Mouse (Mus musculus): ENCODE measurements around the gene Atp6v0e2. TPM values are rescaled to one million over a fixed set of nuclear protein-coding genes. Genes with fewer than 3 reads are reported as not detected.

Atp6v0e2 gene
- total RNA-seq, 2 experiments from 2014 or later, result 19.3 to 22.2 TPM

DNA sequence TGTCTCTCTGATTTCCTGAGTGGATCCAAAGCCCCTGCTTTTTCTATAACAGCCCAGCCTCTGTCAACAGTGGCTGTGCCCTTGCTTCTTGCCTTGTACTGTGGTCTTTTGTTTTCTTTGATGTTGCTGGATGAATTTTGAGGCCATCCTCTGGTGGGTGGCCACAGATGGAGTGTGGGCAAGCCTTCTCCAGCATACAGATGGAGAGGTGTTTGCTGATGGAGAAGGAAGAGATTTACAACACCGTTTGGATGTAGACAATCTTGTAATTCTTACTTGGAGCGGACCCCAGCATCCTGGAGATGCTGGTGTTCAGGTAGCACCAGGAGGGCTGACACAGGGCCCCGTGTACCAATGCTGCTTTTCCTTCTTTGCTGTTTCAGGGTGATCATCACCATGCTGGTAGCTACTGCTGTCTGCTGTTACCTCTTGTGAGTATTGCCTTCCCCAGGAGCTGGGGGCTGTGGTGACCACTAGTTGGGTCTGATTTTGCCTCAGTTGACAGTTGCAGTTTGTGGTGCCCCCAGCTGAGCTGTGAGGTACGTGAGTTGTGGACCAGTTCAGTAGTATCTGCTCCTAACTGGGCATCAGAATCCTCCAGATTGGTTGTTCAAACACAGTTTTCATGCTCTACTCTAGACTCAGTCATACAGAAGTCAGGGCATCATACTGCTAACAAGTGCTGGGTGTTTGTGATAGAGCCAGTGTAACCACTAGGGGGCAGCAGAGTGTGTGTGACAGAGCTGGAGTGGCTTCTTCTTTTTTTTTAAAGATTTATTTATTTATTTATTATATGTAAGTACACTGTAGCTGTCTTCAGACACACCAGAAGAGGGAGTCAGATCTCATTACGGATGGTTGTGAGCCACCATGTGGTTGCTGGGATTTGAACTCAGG is 1.7 kb downstream of the Atp6v0e2 start:
- DNase-seq (ENCODE audit: low spot score), result no peak

DNA sequence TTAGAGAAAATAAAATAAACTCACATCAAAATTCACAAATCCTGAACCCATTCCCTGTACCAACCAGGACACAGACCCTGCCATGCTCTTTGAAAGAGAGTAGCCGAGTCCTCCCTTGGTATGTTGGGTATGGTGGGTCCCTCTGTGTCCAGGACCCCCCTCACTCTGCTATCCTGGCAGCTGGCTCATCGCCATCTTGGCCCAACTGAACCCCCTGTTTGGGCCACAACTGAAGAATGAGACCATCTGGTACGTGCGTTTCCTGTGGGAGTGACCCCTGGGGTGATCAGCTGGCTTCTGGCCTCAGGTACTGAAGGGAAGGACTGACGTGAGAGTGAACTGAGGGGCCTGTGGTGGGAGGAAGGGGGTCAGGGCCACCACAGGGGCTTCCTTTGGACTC is 2.4 kb downstream of the Atp6v0e2 start:
- intact Hi-C loops (cut with DNase I), result loop anchor here (5.0 kb wide), 1 partner anchor 232 kb away; the partner anchor contains the start of gene Gimap3
- no peak for DNase-seq (ENCODE audit: low spot score)

More for the DNA sequence above, 1.7 kb downstream of the Atp6v0e2 start:
- intact Hi-C loops (cut with DNase I), result loop anchor here (5.0 kb wide), 1 partner anchor 233 kb away; the partner anchor contains the start of gene Gimap3

DNA sequence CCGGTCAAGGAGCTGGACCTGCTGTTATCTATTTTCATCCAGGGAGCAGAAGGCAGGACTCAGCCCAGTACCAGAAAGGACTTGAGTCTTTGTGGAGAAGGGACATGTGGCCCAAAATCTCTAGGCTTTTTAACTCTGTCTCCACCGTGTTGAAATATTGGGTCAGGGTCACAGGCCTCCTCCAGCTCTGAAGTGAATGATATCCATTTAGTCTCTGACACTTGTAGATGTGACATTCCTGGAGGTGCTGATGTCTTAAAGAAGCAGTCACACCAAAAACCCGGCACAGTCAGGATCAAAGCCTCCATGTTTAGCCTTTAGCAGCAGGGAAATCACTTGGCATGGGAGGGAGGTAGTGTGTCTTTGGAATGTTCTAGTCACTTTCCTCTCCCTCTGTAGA is 3.3 kb downstream of the Atp6v0e2 start:
- no peak for DNase-seq (ENCODE audit: low spot score)
- intact Hi-C loops (cut with DNase I), result no loop called here

DNA sequence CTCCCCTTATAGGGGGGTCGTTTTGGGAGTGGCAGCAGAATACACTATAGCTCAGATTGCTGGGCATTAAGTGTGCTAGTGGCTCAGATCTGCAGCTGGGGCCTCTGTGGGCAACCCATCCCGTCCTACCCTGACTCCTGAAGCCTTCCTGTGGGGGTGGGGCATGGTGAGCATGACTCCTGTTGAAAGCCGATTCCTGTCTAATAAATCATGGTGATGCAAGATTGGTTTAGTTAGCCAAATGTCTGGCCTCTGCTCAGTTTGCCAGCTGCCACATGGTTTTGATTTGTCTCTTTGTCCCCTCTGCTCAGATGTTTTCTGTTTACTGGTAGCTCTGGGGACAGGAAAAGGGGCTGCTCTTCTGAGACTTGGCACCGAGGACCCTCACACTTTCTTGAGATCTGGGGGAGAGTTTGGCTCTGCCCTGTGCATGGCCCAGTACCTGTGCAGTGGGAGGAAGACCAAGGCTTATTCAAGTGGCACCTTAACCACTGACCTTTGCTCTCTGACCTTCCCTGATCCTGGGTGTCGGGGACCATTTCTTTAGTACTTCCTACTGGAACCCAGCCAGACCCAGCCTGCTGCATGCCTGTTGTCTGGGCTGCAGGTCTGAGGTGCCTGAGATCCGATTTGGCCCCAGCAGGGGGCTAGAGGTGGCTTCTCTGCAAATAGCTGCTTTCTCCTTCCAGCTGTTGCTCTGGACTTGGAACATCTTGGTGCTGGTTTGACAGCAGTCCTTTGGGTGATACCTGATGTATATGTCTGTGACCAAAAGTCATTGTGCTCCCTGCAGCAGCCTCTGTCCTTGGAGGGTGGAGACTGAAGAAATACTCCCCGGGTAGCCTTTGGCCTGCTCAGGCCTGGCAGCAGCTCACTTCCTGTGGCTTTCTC is 4.4 kb downstream of the Atp6v0e2 start:
- no peak for DNase-seq (ENCODE audit: low spot score)

DNA sequence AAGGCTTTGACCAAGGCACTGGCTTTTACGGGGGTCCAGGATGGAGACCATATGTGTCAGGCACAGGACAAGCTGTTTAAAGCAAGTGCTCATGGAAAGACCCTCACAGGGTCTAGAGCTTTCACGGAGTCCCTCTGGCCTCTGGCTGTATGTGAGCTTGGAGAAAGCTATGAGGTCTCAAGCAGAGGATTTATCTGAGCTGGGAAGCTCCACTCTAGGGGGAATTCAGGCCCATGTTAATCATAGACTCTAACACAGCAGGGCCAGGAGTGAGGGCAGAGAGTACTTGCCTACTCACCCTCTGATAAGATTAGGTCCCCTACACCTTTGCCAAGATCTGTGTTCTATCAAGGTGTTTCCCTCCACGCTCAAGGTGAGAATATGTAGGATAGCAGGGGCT is 5.2 kb downstream of the Atp6v0e2 start:
- intact Hi-C loops (cut with DNase I), result no loop called here
- no peak for DNase-seq (ENCODE audit: low spot score)

More for the DNA sequence above, 4.4 kb downstream of the Atp6v0e2 start:
- intact Hi-C loops (cut with DNase I), result no loop called here

DNA sequence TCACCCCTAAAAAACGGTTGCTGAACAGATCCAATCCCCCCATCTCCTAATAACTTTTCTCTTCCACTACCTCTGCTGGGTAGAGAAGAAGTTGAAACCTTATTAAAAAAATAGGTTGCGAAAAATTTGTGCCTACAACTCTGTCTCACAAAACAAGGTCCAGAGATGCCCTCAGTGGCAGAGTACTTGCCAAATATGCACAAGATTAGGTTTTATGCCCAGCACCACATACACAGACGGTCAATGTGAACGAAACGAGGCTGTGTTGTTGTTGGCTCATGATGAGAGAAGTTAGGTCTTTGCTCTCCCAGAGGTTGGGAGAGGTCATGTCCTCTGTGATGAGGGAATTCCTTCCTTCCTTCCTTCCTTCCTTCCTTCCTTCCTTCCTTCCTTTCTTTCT is 7.8 kb downstream of the Atp6v0e2 start:
- DNase-seq (ENCODE audit: low spot score), result no peak
- intact Hi-C loops (cut with DNase I), result no loop called here

DNA sequence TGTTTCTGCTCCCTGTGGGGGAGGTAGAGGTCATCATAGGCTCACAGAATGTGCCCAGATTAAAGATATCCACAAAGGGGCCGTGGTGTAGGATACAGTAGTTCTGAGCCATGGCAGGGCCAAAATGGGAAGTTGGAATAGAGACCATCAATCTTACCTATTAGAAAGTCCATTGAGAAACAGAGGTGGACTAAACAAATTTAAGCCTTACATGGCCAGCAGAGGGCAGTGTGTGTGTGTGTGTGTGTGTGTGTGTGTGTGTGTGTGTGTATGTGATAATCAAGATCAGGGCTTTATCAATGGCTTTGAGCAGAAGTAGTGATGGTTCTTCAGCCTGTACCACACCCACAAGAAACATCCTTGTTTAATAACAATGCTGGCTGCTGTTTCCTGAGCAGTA is 8.9 kb downstream of the Atp6v0e2 start:
- intact Hi-C loops (cut with DNase I), result loop anchor here (2.0 kb wide), 1 partner anchor 97 kb away; no protein-coding TSS in a partner anchor
- no peak for DNase-seq (ENCODE audit: low spot score)

DNA sequence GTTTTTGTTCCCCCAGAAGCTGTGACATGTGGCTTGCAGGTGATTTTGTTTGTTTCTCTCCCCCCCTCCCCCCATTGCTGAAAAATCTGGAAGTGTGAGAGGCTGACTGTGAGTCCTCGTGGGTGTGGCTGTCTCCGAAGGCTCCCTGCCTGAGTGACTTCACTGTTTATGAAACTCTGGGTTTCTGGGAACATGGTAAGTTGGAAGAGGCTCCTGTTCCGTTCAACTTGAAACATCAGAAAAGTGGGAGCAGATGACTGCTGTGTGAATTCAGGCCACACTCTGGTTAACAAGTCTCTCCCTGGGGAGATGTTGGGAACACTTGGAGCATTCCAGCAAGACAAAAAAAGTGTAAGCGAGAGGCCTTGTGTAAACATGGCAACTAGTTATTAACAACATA is 9.4 kb downstream of the Atp6v0e2 start:
- DNase-seq (ENCODE audit: low spot score), result peak; percentile 52
- intact Hi-C loops (cut with DNase I), result loop anchor here (2.0 kb wide), 1 partner anchor 96 kb away; no protein-coding TSS in a partner anchor

DNA sequence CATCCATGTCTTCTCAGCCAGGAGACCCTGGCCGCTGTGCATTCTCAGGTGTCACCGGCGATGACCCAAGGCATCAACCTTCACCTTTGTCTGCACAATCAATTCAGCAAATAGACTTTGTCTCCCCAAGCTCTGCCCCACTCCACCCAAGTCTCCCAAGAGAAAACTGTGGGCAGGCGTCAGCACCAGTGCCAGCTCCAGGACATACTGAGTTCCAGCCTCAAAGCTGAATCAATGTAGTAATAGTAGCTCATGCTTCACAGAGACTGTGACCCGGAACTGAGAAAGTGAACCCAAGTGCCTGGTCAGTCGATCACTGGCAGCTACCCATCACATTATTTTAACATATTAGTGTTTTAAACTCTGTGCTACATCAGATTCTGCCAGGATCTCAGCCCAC is 10.9 kb downstream of the Atp6v0e2 start:
- intact Hi-C loops (cut with DNase I), result loop anchor here (2.0 kb wide), 1 partner anchor 30 kb away; no protein-coding TSS in a partner anchor
- no peak for DNase-seq (ENCODE audit: low spot score)

DNA sequence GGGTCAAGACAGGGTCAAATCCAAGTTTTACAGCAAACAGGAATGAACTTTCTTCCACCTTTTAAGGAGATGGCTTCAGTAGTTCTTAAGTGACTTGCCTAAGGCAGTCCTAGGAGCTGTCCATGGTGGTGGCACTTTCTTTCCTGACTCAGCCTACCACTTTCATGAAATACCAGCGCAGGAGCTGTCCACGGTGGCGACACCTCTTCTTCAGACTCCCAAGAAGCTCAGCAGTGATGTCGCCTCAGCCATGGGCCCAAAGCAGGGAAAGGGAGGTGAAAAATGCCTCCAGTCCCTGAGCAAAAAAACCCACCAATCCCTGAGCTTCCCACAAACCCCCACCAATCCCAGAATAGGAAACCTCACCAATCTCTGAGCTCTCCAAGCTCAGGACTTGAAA is 15.5 kb downstream of the Atp6v0e2 start:
- intact Hi-C loops (cut with DNase I), result no loop called here

DNA sequence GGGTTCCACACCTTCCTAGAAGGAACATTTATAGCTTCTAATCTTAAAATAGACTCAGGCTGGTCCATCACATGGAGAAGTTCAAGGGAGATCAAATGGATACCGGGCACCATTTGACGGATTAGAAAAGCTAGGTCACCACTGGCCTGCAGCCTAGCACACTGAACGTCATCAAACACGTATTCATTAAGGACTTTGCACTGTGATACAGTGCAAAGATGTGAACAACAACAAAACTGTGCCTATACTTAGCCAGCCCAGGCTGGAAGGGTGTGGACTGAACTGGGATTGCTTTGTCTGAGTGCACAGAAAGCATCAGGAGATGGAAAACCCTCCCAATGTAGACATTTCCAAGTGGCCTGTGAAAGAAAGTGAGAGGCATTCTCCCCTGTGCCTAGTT is 16.4 kb downstream of the Atp6v0e2 start:
- intact Hi-C loops (cut with DNase I), result no loop called here
- DNase-seq (ENCODE audit: low spot score), result no peak

More for the DNA sequence above, 15.5 kb downstream of the Atp6v0e2 start:
- DNase-seq (ENCODE audit: low spot score), result no peak

DNA sequence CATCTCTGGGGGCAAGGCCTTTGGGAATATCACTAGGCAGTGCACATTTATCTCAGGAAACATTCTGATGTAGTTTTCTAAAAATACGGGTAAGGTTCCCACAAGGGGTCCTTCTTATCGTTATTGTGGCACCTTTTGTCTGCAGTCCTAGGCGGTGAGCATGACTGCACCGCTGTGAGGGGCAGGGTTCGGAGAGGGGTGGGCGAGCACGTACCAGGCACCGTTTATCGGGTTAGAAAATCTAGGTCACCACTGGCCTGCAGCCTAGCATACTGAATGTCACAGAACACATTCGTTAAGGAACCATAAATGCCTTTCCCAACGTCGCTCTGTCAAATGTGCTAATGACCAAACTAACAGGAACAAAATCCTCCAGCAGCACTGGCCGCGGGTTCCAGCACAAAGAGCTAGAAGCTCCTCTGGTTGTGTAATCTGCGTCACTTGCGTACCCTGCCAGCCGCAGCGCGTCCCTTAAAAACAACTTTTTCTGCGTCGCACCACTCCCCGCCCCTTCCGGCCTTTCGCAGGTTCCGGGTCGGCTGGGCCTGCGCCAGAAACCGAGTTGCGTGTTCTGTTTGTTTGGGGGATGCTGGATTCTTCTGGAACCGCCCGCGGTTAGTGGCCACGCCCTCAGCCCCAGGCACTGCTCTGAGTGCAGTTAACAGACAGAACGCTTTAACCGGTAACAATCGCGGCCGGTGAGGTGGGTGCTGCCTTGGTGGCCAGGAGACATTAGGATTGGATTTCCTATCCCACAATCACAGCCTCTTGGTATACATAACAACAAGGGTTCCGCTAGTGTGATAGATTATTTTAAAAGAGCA is 17.1 kb downstream of the Atp6v0e2 start, which contains the start of gene Lrrc61:
Gene Lrrc61 (plus strand): TSS at position 517 of the 824 bp plus-strand sequence.
- DNase-seq (ENCODE audit: low spot score), result peak; percentile 95
- intact Hi-C loops (cut with DNase I), result no loop called here

DNA sequence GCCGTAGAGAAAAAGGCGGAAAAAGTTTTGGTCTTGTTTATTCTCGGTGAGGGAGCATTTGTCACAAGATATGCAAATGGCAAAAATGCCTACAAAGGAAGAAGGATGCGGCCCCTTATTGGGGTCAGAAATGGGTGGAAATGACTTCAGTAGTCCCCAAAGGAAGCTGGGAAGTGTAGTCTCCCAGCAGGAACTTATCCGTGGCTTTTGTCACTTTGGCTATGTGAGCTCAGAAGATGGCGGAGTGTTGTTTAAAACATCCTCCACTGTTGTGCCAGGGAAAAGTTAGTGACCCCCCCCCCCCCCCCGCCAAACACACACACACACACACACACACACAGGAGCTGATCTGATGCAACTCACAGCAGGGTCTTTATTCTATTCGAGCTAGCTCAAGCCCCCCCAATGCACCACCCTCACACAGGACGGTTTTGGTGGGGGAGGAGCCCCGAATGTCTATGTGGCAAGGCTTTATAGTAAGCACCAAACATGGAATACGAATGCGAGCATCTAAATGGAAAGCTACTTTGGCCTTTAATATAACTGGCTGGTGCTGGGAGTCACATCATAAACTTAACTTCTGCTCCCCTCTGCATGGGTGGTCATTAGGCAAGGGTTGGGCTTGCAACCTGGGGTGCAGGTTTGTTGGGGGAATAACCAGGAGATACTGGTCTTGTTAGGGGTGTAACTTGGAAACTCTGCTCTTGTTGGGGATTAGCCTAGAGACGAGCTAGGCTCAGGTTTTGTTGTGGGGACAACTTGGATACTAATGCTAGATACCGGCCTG is 17.9 kb downstream of the Atp6v0e2 start:
- intact Hi-C loops (cut with DNase I), result no loop called here
- no peak for DNase-seq (ENCODE audit: low spot score)

DNA sequence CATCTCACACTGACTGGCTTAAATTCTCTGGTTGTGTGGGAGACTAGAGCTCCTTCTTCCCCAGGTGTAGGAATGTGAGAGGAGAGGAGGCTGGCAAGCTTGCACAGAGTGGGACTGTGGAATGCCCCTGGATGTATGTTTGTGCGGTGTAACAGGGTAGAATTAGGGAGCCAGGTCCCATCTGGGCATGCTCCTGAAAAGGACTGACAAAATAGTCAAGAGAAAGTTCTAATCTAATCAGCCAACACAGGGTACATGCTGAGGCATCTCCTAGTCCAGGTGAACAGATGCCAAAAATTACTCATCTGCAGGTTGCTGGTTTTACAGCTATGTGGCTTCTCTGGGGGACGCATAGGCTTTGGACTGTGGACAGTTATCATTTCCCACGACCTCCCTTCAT is 18.5 kb downstream of the Atp6v0e2 start:
- no peak for DNase-seq (ENCODE audit: low spot score)
- intact Hi-C loops (cut with DNase I), result no loop called here

DNA sequence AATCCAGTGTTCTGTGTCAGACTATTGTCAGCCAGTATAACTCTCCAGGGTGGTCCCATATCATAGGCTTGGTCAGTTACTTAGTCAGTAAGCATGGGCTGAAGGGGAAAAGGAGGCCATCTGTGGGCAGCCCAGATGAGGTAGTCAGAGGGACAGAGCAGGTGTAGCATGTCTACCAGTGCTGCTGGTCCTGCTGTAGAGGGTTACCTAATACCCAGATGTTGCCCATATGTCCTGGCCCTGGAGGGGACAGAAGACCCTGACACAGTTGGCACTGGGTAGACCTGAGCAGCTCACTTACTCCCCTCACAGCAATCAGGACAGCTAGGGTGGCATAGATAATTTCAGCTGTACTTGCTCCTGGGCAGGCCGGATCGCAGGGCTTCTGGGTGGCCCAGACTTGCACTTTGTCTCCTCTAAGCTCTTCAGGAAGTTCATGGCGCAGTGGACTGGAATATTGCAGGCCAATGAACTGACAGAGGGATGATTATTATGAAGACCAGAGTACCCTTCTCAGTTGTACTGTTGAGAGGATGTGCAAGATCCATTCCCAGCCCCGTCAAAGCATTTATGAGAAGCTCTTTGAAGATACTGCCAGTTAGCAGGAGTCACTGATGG is 28.4 kb downstream of the Atp6v0e2 start:
- intact Hi-C loops (cut with DNase I), result no loop called here
- no peak for DNase-seq (ENCODE audit: low spot score)

DNA sequence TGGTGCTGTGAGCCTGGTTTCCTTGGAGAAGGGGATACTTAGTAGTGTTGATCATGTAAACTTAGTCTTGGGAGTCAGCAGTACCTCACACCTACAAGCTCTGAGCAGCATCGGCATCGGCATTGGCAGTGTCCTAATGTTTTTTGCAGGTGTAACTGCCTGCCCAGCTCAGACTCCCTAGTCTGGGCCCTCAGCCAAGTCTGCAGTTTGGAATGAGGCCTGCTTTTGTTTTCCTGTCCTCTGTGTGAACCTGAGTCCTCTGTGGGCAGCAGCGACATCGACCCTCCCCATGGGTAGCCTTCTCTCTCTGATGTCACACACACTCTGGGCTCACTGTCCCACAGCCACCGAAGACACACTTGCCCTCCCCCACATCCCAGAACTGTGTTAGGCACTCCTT is 28.9 kb downstream of the Atp6v0e2 start:
- intact Hi-C loops (cut with DNase I), result no loop called here

DNA sequence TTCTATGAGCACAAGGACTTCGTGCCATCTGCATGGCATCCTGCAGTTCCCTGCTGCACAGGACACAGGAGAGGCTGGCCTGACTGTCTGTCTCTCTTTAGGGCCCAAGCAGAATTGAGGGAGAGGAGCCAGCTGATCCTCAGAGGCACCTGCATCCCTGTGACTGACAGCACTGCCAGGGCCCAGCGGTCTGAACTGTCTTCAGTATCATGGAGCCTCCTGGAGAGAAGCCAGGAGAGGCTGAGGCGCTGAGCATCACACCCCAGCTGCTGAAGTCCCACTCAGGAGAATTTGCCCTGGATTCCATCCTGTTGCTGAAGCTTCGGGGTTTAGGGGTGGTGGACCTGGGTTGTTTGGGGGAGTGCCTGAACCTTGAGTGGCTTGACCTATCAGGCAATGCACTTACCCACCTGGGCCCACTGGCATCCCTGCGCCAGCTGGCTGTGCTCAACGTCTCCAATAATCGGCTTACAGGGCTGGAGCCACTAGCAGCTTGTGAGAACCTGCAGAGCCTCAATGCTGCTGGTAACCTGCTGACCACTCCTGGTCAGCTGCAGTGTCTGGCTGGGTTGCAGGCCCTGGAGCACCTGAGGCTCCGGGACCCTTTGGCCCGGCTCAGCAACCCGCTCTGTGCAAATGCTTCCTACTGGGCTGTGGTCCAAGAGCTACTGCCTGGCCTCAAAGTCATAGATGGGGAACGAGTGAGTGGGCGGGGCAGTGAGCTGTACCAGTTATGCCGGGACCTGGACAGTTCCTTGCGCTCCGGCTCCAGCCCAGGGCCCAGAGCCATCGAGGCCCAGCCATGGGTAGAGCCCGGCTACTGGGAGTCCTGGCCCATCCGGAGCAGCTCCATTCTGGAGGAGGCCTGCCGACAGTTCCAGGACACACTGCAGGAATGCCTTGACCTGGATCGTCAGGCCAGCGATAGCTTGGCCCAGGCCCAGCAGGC is 30.9 kb downstream of the Atp6v0e2 start:
- intact Hi-C loops (cut with DNase I), result no loop called here
- DNase-seq (ENCODE audit: low spot score), result peak; percentile 40

More for the DNA sequence above, 28.9 kb downstream of the Atp6v0e2 start:
- peak; percentile 55 for DNase-seq (ENCODE audit: low spot score)

Data from heart, postnatal 25 days (tissue).